Mouse (Mus musculus) frontal cortex, postnatal 14 days (tissue): ENCODE results near the gene Grk6.

ENCODE experiments used
- DNase-seq, 2 experiments: peaks; one replicate each; pipeline ENCODE4 v3.0.0; 2022; ENCODE audit warnings: low spot score in 2 of 2

Gene Grk6

GRCm38 (mm10) chr13:55464027-55464884 is 19.4 kb downstream of the Grk6 start, which contains the start of gene Prr7:
TSS of gene Prr7 (plus strand) at chr13:55464267.
- peak in 1 of 2 experiments; percentile 67 for DNase-seq

- DNase-seq: no peak
Measured at GRCm38 (mm10) chr13:55465184-55465583, 20.3 kb downstream of the Grk6 start.

DNA sequence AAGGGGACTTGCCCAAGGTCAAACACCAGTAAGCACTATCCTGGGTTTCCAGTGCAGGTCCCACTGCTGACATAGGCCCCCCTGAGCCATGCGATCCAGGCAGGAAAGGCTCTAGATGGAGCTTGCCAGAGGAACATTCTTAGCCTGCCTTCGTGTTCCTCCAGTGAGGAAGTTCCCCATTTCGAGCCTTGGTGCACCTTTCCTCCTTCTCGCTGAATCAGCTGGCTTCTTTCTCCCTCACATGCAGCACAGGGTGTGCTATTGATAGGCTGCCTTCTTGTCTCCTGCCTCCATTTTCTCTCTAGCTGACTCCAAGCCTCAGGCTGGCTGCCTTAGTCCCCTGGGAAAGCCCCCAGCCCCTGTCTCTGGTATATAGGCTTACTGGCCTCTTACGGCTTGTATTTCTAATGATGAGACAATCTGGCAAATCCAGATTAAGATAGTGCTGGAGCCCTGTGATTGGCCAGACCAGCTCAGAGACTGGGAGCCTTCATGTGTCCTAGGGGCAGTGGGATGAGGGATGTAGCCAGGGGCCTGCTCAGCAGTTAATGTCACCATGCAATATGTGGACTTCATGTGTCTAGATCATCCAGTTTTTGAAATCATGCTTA is 21.1 kb downstream of the Grk6 start:
- DNase-seq: no peak

- no peak for DNase-seq
Measured at GRCm38 (mm10) chr13:55468851-55469560, 24.1 kb downstream of the Grk6 start.

DNA sequence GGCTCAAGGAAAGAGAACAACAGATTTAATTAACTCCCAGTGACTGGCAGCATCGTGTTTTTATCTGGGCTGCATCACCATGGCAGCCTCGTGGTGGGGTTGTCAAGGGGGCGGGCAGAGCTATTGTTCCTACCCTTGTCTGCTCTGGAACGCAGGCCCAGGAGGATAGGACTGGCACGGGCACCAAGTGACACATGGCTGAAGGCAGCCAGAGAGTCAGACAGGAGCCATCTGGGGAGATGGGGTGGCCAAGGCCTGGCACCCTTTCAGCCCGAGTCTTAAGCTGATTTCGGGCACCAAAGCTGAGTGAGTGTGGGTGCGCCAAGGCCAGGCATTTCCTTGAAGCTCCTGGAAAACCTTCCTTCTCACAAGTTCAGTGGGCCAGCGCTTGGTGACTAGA is 25.5 kb downstream of the Grk6 start:
- DNase-seq: no peak

- DNase-seq: peak in 1 of 2 experiments; percentile 83
Measured at GRCm38 (mm10) chr13:55471156-55471818, 26.4 kb downstream of the Grk6 start.

- no peak for DNase-seq
Measured at GRCm38 (mm10) chr13:55471819-55472131, 26.9 kb downstream of the Grk6 start.

GRCm38 (mm10) chr13:55472132-55473022 is 27.5 kb downstream of the Grk6 start:
- peak in 1 of 2 experiments; percentile 69 for DNase-seq

- DNase-seq: no peak
Measured at GRCm38 (mm10) chr13:55473076-55473831, 28.4 kb downstream of the Grk6 start.

DNA sequence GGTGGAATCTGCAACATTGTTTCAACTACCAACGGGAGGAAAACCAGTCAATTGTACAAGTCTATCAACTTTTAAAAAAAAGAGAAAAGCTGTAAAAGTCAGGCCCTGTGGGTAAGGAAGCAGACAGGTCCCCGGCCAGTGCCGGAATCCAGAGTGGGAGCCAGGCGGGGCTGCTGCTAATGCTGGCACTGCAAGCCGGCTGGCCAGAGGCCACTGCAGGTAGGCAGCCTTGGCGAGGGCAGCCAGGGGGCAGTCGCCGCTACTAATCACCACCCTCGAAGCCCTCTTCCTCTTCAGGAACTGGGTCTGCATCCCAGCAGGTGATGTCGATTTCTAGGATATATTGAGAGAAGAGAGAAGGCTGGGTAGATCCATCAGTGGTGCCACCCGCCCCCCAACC is 29.1 kb downstream of the Grk6 start:
- no peak for DNase-seq

- peak in 1 of 2 experiments; percentile 69 for DNase-seq
Measured at GRCm38 (mm10) chr13:55474621-55475069, 29.8 kb downstream of the Grk6 start.

DNA sequence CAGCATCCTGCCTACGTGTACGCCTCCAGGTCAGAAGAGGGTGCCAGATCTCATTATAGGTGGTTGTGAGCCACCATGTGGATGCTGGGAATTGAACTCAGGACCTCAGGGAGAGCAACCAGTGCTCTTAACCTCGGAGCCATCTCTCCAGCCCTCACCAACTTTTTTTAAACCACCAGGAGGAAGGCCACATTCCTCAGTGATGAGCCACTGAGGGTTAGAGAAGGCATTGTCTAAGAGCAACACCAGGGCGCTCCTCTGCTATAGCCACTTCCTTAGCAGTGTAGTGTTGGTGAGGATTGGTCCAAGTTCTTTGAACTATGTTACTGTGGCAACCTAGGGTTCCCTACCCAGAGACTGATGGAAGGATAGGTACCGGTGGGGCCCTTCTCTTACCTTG is 30.9 kb downstream of the Grk6 start:
- DNase-seq: no peak

DNA sequence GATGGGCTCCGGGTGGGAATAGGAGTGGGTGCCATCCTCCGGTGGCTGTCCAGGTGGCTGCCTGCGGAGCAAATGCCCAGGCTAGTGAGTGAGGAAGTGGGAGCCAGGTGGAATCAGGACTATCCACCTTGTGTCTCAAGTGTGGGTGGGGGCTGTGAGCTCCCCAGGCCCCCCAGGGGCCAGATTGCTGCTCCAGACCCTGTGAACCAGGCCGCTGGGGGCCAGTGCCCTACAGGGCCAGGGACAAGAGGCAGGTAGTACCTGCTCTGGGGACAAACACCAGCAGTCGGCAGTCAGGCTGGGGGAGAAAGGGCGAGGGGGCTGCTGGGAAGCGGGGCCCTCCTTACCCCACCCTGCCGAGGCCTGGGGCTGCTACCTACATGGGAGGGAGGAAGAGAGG is 31.4 kb downstream of the Grk6 start:
- no peak for DNase-seq

DNA sequence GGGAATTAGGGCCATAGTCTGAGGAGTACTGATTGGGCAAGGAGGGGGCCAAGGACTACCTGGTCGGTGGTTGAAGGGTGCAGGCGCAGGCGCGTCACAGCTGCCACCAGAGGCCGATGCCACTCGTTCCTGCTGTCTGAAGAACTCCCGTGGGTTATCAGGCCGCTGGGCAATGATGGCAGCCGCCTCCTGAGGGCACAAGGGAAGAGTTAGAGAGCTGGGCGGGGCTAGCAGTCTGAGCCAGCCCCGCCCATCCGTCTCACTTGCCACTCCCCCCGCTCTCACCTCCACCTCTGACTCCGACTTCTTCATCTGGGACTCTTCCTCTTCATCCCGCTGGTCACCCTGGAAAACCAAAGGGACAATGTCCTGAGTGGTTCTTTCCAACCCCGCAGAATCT is 32.6 kb downstream of the Grk6 start:
- DNase-seq: no peak

GRCm38 (mm10) chr13:55478036-55478435 is 33.2 kb downstream of the Grk6 start:
- DNase-seq: no peak

- DNase-seq: no peak
Measured at GRCm38 (mm10) chr13:55479008-55479407, 34.1 kb downstream of the Grk6 start.

GRCm38 (mm10) chr13:55479929-55480328 is 35.1 kb downstream of the Grk6 start:
- no peak for DNase-seq

DNA sequence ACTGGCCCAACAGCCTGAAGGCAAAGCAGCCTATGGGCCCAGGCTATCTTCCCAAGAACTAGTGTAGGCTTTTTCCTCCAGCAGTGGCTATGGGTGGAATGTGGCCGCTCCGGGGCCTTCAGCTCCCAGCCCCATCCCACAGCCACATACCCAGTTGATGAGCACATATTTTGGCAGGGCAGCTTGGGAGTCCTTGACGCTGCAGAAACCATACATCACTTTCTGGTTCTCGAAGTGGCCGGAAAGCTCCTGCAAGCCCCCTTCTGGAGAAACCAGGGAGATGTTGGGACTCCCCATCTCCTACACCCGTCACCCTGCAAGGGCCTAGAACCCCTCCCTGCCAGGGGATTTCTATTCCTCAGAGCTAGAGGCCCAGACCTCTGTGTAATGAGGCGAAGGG is 37.7 kb downstream of the Grk6 start:
- no peak for DNase-seq

- no peak for DNase-seq
Measured at GRCm38 (mm10) chr13:55483071-55483470, 38.2 kb downstream of the Grk6 start.

DNA sequence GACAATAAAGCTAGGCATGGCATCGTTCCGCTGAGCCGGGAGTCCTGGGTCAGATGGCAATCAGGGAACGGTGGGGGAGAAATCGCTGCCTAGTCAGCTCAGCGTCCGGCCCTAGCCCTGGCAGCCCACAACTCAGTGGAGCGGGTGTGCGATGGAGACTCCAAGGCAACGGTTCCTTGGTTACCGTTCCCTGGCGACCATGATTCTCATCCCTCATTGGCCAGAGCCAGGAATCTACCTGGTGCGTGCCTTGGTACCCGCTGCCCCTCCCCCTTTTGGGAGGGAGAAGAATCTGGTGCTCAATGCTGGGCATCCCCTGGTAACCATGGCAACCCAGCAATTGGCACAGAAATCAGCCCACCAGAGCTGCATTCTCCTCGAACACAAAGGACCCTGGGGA is 38.7 kb downstream of the Grk6 start:
- DNase-seq: peak; percentile 90 to 94
